Mouse (Mus musculus) megakaryocyte progenitor cell, adult 5-6 weeks (primary cell): ENCODE measurements around the gene Snapin. TPM values are rescaled to one million over a fixed set of nuclear protein-coding genes. Genes with fewer than 3 reads are reported as not detected.

Source experiments
- ATAC-seq: replicated peaks from 2 replicates; pipeline ENCODE4 v1.8.0; 2016; ENCODE audit warnings: mild to moderate bottlenecking, moderate TSS enrichment, inconsistent platforms; ENCODE audit not compliant: poor library complexity
- total RNA-seq, 2 experiments: library from RNA; stranded (forward) in 1 of 2; stranded (reverse) in 1 of 2; fragments of 157-497, 149-512 nt in 1 of 2; fragments of 200-1000 nt in 1 of 2; gene quantifications; 2 replicates each; pipeline versions ENCODE4 v1.2.3 to v1.2.4; 2015 to 2017

Gene Snapin
- 41.2 and 42.1 TPM in 2 replicates for total RNA-seq (2015)
- total RNA-seq (2017), result 32.3 and 45.0 TPM in 2 replicates

DNA sequence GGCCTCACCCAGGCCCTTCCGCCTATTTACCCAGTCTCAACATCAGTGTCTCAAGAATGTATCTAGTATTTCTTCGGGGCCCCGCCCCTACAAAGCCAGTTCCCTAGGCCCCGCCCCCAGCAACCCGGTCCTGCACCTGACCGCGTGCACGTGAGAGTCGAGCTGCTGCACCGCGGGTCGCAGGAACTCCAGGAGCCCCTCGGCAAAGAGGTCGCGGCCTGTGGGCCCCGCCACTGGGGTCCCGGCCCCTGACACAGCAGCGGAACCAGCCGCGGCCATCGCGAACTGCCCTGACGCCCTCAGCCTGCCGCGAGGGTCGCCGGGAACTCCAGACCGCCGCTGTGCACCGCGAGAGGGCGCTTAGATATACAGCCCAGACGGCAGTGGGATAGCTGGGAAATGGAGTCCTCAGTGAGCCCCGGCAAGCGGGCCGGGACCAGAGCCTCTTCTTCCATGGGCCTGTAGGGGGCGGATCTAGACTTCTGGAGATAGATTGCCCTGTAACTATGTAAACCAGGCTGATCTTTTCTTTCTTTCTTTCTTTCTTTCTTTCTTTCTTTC is at the start of gene Snapin:
Snapin (minus strand) TSS at position 338 of the 561 bp plus-strand sequence.
- peak; percentile 98 for ATAC-seq

DNA sequence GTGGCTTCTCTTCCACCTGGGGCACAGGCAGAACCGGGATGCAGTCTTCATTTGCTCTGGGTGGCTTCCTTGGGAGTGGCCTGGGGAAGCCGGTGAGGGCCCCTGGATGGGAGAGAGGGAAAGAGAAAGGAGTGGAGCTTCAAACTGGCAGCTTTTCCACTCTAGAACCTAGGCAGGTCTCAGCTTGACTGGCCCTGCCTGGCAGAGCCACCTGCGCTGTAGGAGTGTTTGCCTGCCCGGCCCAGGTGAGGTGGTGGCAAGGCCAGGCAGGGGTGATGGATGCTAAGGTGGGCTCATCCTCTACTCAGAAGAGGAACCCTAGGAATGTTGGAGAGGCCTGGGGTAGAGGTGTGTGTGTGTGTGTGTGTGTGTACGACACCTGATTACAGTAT is 47.1 kb upstream of the Snapin start:
- no peak for ATAC-seq

DNA sequence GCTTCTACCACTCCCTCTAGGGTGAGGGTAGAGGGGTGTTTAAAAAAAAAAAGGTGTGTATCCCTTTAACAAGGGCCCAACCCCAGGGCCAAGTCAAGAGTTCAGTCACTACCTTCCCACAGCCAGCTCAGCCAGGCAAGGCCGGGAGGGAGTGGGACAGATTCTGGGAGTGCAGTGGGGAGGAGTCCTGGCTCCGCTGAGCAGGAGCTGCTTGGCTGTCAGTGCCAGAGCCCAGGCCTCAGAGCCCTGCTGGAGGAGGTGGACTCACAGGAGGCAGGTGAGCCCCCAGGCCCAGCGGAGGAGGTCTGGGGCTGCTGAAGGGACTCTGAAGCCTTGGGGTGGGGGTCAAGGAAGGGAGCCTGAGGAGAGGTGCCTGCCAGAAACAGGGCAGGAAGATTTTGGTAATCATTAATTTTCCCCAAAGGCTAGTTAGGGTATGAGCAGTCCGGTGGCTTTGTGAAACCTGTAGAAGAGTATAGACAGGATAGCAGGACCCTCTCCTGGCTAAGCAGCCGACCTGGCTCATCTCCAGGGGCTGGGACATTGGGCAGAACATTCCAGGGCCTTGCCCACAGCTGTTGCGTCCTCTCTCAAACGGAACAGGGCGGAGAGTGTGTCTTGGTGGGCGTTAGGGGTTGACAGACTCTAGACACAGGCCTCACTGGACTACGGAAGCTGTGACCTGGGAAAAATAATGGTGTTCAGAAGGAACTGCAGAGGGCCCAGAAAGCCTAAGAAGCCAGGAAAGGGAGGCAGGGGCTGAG is 46.5 kb upstream of the Snapin start, which contains the start of gene S100a16:
S100a16 (plus strand) TSS at position 114 of the 764 bp plus-strand sequence.
- no peak for ATAC-seq

DNA sequence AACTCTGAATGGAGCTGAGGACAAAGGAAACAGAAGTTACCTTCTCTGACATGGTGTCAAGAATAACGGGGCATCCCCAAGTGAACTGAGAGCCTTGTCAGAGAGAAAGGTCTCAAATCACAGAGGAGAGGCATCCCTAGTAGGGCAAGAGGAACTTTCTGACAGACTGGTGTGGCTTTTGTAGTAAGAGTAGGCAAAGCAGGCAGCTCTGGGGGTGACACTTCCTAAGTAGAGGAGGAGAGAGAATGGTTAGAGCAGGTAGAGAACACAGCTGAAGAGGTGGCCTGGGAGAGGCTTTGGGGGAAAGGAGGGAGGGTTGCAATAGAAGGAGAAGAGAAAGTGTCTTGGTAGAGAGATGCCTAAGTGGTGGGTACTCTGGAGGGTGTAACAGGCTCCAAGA is 44.6 kb upstream of the Snapin start:
- no peak for ATAC-seq

DNA sequence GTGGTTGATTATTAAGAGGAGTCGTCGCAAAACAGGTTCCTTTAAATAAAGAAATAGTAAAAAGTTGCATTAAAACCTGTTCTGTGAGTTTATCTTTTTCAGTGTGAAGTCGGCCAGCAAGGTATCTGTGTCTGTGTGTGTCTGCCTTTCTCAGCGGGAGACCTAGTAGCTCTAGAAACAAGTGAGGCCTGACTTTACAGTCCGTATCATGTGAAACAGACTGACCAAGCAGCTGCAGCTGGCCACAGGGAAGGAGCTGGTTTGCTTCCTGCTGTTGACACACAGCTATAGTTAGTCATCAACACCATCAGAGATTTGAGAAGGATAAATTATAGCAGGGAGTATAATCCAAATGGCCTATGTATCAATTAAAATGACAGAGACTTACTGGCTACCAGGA is 40.9 kb upstream of the Snapin start:
- ATAC-seq, result no peak

DNA sequence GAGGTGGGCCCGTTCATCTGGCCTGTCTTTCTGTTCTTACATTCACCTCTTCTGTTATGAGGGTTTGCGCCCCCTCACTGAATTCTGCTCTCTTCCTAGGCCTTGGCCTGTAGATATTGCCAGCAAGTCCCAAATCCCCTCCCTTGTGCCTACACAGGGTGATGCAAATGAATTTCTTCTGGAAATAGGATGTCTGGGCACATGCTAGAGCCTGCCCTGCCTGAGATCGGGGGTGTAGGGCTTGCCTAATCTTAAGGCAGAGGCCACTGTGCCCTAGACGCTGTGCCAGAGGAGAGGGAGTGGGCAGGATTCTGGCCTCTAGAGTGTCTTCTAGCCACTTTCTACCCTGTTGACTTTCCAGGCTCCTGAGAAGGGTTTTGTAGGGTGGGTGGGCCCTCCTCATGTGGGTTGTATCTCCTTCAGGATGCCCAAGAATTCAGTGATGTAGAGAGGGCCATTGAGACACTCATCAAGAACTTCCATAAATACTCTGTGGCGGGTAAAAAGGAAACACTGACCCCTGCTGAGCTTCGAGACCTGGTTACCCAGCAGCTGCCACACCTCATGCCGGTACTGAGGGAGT is 36.5 kb upstream of the Snapin start:
- ATAC-seq, result no peak

DNA sequence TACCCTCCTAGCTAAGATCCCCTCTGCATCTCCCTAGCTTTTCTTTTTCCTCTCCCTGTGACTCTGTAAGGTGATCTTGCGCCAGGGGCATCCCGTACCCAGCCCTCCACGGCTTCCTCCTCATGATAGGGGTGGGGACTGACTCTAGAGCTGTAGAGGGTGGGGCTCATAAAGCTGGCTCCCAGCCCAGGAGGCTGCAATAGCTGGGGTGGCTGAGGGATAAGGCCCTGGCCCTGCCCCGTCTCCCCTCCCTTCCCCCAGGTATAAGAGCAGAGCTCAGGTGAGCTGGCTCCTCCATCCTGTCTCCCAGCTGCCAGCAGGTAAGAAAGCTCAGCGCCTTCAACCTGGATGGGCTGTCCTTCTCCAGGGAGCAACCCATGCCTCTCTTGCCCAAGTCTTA is 35.7 kb upstream of the Snapin start, which contains the start of gene S100a14:
S100a14 (plus strand) TSS at position 277 of the 400 bp plus-strand sequence.
- ATAC-seq, result peak; percentile 84

DNA sequence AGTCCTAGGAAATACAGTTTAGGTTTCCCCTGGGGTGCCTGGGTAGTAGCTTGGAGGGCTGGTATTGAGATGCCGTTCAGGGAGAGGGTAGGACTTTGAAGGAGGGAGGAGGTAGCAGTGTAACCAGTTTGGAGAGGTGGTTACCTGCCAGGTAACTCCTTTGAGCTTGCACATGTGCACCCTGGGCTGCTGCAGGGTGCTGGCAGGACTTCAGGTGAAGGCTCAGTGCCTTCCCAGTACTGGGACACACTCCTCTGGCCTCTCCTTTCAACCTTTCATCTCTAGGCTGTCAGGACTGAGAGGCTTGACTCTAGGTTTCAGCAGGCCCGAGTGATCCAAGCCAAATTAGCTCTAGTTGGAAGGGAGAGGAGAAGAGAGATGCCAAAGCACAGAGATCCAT is 35.2 kb upstream of the Snapin start:
- ATAC-seq, result no peak

DNA sequence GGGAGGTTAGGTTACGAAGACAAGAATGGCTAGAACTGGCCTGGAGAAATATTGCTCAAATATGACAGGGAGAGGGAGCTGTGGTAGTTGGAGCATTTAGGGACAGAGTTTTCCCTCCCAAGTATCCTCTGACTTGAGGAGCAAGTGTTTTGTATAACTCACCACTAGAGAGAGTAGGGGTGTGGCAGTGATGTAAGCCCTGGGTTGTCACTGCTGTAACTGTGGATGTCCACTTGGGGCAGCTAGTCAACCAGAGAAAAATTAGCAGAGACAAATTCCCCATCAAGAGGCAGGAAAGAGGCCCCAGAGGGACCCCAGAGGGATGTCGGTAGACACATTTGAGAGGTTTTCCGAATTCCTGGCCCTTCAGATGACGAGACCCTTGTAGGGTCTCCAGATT is 34.6 kb upstream of the Snapin start:
- peak; percentile 98 for ATAC-seq

DNA sequence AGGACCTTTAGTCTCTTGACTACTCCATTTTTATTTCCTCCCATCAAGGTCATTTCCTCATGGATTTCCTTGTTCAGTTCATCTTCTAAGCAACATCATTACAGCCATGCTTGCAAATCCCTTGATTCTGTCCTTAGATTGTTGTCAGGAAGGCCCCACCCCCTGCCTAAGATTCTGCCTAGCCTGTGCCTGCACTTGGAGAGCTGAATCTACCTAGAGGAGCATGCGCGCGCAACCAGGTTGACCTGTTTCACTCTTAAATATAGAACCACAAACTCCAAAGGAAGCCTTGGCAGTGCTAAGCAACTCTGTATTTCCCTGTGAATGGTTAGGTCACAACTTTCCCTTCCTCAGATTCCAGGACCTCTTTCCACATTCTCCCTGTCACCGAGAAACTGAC is 26.9 kb upstream of the Snapin start:
- ATAC-seq, result no peak

DNA sequence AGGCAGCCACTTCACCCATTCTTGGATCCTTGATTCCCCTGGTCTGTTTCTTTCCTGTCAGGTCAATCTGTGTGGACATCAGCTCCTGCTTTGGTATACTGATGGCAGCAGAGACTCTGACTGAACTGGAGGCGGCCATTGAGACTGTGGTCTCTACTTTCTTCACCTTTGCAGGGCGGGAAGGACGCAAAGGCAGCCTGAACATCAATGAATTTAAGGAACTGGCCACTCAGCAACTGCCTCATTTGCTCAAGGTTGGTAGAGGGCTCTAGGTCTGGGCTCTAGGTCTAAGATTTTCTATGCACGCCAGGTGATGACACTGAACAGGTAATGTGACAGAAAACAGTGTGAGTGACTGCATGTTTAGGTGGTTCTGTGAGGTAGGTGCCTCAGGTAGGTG is 25.0 kb upstream of the Snapin start:
- no peak for ATAC-seq

DNA sequence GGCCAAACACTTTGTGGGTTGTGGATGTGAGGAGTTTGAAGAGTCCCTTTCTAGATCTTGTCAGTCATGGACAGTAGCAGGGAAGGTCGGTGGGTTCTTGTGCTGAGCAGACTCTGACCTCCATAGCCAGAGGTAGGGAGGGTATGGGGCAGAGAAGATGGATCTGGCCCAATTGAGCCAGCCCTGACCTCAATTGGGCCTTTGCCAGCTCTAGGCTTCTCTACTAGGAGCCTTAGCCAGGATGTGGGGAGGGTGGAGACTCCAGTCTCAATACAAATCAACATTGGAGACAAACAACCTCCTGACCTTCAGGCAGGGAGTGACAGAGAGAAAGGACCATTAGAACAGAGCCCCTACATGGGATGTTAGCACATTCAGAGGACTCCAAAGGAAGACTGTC is 24.4 kb upstream of the Snapin start:
- ATAC-seq, result no peak

DNA sequence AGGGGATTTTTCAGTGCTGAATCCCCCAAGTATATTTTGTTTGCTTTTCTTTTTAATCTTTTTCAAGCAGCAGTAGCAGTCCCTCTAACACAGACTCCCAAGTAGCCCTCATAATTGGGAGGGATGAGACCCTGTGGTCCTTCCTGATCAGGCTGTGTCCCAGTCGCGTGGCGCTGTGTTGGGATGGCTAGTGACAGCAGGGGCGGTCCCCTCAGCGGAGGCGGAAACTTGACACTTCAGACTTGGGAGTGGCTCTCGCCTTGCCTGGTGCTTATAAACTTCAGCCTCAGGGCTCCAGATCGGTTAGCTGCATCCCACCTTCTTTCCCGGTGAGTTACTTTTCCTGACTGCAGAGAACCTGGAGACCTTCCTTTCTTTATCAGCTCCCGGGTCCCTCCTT is 23.9 kb upstream of the Snapin start:
- ATAC-seq, result peak; percentile 78

DNA sequence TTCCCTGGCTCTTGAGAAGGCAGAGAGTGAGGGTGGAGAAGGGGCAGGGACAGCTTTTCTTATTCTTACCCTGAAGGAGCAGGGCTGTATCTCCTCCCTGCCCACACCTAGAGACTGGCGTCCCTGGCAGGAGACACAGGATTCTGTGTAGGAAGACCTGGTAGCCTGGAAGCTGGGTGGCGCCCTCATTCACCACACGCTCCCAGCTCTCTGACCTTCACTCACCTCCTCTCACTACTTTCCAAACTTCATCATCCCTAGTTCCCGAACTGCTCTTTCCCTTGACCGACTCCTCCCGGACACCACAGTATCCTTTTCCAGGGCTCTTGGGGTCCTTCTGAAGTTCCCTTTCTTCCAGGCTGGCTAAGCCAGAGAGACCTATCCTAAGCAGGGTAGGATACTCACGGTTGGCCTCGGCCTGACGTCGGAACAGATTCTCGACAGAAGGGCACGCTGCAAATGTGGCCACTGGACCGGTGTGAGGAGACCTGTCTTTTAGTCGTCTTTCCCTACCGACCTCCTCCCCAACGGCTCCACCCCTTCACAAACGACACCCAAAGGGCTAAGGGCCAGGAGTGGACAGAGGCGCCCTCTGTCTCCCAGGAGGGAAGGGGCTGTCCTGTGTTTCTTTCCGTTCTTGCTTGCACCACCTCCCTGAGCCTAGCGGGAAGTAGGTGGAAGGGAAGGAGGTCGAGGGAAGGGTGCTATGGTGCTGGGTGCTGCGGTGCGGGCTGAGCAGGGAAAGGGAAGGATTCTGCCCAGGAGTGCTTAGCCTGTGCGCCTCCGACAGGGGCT is 23.2 kb upstream of the Snapin start, which contains the start of the genes S100a1 and S100a13:
S100a1 (minus strand) TSS at position 597 of the 795 bp plus-strand sequence.
S100a13 (plus strand) TSS at position 640 of the 795 bp plus-strand sequence.
- ATAC-seq, result peak; percentile 71

DNA sequence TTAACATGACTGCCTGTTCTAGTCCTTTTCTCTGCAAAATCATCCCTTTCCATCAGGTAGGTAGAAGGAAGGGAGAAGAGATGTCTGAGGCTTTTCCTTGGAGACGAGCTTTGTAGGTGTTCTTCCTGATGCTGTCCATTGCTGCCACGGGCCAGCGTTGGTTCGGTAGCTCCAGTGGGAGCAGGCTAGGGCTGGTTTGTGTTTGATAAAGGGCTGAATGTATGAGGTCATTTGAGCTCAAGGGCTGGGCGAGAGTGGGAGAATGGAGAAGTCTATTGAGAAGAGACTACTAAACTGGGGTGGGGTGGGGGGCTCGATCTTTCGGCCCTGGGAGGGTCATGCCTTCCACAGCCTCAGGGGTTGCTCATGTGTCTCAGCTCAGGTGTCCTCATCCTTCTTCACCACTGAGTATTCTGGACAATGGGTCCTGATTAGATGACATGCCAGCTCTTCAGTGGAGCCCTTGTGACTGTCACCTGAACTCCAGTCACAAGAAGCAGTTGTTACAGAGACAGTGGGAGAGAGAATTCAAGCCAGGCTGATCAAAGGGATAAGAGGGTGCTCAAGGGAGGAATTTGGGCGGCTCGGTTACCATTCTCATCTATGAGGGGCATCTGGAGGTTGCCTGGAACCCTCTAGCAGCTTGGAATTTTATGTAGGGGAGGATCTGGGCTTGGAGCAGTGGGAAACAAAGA is 22.3 kb upstream of the Snapin start:
- no peak for ATAC-seq

DNA sequence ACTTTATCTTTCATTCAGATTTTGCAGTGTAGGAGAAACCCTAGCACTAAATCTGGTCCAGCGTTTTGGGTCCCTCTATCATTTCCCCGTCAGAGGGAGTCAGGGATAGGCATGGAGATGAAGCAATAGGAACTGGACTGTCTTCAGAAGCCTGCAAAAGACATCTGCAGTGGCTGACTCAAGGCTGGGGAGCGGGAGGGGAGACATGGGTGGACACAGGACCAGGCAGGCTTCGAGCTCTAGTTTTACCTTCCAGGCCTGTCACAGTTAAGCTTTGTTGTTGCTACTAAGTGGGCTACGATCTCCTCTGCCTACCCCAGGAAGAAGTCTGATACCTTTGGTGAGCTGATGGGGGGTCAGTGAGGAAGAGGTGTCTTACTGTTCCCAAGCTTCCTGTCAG is 21.4 kb upstream of the Snapin start:
- no peak for ATAC-seq

DNA sequence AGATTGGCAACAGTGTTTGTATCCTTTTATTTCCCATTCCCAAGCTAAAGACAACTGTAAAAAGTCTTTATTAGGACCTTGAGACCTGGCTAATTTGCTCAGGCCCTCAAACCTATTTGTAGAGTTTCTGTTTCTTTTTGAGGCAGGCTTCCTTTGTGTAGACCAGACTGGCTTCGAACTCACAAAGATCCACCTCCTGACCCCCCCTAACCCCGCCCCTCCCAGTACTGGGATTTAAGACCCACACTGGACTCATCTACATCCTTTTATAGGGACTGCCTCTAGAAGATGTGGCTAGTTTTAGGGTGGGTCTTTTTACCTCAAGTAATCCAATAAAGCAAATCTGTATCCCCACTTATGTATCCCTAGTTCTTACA is 18.9 kb upstream of the Snapin start:
- no peak for ATAC-seq

DNA sequence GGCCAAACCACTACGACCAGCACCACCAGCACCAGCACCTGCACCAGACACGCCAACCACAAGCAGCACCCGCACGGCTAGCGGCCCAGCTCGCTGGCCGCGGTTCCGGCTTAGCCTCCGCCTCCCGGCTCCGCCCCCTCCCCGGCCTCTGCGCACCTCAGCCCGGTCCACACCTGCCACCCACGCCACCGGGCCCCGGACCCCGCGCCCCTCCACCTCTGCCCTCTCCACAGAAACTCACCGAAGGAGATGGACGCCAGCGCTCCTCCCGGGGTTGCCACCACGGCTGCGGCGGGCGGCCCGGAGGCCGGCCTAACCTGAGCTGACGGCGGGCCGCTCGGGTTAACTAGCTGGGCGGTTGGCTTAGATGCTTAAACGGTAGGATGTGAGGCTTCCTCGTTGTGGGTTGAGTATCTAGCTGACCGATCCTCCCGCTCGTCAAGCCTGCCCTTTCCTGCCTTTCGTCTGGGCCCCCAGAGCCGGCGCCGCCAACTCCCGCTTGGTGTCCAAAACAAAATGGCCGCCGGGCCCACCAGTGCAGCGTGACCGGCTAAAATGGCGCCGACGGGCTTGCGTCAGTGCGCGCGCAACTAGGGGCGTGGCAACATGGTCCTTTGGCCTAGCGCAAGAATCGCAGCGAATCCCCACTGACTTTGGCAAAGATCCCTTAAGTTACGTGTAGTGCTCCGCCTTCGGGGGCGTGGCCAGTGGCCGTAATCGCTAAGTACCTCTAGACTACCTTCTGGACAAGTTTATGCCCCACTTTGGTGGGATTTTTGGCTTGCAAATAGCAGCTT is 18.3 kb upstream of the Snapin start, which contains the start of gene Chtop:
Chtop (minus strand) TSS at position 549 of the 797 bp plus-strand sequence.
- ATAC-seq, result peak; percentile 80

DNA sequence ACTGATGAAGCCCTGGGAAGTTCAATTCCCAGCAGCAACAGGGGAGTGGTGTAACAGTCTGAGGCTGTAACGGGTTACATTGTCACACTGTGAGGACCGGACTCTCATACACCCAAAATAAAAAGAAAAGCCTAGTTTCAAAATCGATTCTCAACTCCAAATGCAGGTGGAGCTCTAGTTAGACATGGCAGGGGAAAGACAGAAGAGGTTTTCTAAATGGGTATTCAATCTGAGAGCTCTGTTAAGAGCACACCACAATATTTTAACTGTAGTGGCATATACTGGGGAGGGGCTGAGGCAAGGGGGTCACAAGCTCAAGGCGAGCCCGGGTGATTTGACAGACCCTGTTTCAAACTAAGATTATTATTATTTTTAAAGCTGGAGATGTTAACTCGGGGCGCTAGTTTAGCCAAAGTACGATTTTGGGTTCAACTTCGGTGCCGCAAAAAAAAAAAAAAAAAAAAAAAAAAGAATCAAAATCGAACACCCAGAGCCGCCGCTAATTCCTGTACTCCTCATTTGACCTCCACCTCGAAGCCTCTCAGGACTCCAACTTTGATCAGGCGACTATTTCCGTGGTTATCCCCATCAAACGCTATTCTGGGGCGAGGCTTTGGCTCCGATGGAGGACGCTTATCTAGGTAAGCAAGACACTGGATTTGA is 17.6 kb upstream of the Snapin start:
- ATAC-seq, result no peak
